Mouse (Mus musculus) liver, embryonic 14.5 days (tissue): ENCODE data around the gene Pik3c2g.

Experiments
- CTCF ChIP-seq: IDR thresholded peaks from 2 replicates; pipeline ENCODE4 v1.5.1; 2016; ENCODE audit warnings: antibody characterized with exemption, low read depth, control low read depth
- EP300 ChIP-seq: IDR thresholded peaks from 2 replicates; pipeline ENCODE4 v1.6.1; 2016; ENCODE audit warnings: antibody characterized with exemption, low read depth

DNA sequence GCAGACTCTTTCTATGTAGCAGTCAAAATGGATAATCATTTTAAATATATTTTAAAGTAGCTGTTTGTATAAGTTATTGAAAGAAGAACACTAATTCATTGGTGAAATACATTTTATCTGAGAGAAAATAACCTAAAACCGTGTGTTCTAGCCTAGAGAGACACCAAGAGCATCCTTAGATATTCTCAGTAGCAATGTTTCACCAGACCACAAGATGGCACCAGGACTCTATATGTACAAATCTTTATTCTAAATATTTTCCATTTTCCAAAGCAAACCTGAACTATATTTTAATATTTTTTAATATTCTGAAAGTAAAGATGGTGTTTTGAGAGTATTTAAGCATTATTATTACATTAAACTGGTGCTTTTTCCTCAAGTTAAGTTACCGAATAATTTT lies 48.6 kb upstream of the Pik3c2g start:
- 0 out of 2 replicates have a peak, but pooled peaks have one; percentile 2 for TF ChIP-seq CTCF
- TF ChIP-seq EP300 = no peak
